1 mouse cellular context compared by ENCODE assay signal in genomic region chr11:70413961-70414360, GRCm38 (mm10).
TF ChIP-seq lines count a peak whose summit lies in the region.

No protein-coding gene starts in this region.

TF ChIP-seq in ES-E14, 5 proteins besides CTCF, POLR2A, EP300 and RAD21:
- TF ChIP-seq ZNF384 (IDR thresholded peaks at IDR 0.05; ENCODE audit: low read depth, low read length), result no peak
- TF ChIP-seq ZC3H11A (IDR thresholded peaks at IDR 0.05; ENCODE audit: borderline replicate concordance, low read depth, low read length), result peak; percentile 74; the same call in 1 of the 2 replicates
- TF ChIP-seq HCFC1 (IDR thresholded peaks at IDR 0.05; ENCODE audit: borderline replicate concordance, insufficient read depth, low read length), result peak; percentile 19; the same call in 1 of the 2 replicates
- no peak for TF ChIP-seq CHD2 (IDR thresholded peaks at IDR 0.05; ENCODE audit: low read depth, low read length)
